Mouse (Mus musculus) ES-Bruce4 (cell line): ENCODE measurements around the gene Aqp11.

Experiments used
- CTCF ChIP-seq: IDR thresholded peaks from one replicate; pipeline ENCODE4 v1.8.1; 2011; ENCODE audit warnings: low read depth, low read length
- EP300 ChIP-seq: IDR thresholded peaks from 2 replicates; pipeline ENCODE4 v1.6.1; 2011; ENCODE audit warnings: low read depth, low read length; ENCODE audit not compliant: insufficient read depth

DNA sequence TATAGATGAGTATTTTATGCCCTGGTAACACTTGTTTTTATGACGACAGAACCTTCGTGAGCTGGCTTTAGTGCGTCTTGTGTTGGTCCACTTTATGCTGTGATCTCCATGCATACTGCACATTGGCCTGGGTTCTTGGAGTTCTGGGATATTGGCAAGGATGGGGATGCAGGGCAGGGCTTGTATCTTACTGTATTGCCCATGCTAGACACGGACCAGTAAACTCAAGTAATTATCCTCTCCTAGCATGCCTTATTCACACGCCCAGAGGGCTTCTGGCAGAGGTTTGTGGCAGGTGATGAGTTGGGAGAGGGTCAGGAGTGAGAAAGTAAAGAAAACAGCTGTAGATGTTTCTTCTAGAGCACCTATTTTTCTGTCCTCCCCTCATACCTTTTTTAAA lies 23.4 kb downstream of the Aqp11 start:
- TF ChIP-seq CTCF, result no peak
- TF ChIP-seq EP300, result no peak
